Mouse (Mus musculus): ENCODE data around the gene Gm20388.
A peak's percentile ranks its signal among the peaks of the same experiment; 100 is the strongest.
"Not testable (repeated sequence)": the region's sequence is repeated elsewhere in the genome, so short reads cannot be mapped to it uniquely, and the experiment has no call there.

Gm20388 gene

DNA sequence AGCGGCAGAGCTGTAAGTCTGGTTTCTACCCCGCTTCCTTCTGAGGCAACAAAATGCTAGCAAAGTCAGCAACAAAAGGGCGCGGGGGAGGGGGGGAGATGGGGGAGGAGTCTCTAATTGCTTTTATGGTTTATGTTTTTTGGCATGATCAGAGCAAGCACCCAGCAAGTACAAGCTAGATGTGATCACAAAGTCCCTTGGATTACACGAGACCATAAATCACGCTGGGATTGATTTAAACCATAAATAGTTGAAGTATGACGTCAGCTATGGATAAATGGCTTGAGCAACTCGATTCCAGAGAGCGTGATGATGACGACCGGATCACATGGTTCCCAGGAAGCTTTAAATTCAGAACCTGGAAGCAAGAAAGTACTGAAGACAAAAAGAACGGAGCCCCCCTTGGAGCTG, 3720.2 kb downstream of the Gm20388 start:
- DNase-seq (ENCODE audit: low read depth, low spot score) = peak; percentile 49

DNA sequence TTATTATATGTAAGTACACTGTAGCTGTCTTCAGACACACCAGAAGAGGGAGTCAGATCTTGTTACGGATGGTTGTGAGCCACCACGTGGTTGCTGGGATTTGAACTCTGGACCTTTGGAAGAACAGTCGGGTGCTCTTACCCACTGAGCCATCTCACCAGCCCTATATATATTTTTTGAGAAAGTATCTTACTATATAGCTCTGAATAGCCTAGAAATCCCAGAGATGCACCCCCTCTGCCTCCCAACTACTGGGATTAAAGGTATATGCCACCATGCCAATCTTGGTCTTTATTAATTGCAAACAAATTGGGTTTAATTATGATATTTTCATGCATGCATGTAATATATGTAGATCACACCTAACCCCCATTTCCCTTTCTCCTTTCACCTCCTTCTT, 3721.1 kb downstream of the Gm20388 start:
- DNase-seq (ENCODE audit: low read depth, low spot score) = not testable (repeated sequence)

DNA sequence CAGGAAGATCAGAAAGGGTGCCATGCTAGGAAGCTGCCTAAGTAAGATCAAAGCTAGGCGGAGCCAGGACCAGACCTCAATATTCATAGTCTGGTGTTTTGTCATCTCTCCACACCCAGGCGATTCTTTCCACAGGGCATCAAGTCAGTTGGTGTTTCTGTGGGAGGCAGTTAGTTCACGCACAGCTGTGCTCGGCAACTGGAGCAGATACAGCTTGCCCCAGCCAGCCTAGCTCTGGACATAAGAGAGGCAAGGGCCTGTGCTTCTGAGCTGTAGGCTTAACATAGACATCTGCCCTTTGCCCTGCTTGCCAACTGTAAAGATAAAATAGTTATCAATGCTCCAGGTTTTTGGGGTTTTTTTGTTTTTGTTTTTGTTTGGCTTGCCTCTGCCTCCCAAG, 3721.6 kb downstream of the Gm20388 start:
- no peak for DNase-seq (ENCODE audit: low read depth, low spot score)

DNA sequence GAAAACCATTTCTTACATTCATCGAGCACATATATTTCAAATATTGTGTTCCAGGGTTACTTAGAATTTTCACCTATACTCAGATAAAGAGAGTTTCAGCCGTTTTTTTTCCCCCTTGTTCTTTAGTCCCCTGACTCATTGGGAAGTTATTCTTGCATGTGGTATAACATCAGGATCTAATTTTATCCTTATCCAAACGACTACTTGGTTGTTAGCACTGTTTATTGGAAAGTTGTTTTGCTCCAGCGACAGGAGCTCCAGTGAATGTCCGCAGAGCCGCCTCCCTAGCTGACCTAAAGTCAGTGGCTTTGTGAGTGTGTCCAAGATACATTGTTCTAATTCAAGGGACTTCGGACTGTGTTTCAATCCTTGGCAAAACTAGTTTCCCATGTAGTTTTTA, 3723.2 kb downstream of the Gm20388 start:
- DNase-seq (ENCODE audit: low read depth, low spot score) = no peak

DNA sequence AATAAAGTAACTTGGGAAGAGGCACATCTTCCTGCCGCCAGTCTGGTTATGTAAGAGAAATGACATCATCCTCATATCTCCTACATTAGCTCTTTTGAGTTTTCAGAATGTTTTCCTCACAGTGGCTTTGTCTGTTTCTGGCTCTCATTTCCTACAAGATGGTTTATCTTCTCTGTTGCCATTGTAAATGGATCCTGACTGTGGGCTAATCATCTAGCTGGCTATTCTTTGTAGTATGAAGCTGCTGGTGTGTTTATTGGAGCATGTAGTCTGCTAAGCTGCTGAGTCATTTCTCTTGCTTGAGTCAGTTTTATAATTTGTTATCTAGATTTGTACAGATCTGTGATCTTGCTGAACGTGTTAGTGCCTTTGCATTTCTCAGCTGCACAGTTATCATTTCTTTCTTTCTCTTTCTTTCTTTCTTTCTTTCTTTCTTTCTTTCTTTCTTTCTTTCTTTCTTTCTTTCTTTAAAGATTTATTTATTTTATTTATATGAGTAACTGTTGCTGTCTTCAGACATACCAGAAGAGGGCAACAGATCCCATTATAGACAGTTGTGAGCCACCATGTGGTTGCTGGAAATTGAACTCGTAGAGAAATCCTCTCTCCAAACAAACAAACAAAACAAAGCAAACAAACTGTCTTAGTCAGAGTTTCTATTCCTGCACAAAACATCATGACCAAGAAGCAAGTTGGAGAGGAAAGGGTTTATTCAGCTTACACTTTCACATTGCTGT, 3723.9 kb downstream of the Gm20388 start:
- DNase-seq (ENCODE audit: low read depth, low spot score) = peak; percentile 69

DNA sequence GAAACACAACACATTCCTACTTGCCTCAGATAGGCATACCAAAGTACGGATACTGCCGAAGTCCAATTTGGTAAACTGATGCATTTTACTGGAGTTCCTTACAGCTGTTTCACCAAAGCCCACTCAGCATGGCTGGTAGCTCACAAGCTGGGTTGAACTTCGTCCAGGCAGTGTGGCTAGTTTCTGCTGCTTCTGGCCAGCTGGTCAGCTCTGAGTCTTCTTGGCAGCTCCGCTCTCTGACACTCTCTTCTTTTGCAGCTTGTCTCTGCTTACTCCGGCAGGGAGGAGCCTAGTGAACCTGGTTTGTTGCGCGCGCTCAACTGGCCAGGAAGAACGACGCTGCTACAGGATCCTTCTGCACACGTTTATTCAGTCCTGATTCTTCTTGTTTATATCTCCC, 3725.0 kb downstream of the Gm20388 start:
- no peak for DNase-seq (ENCODE audit: low read depth, low spot score)

- peak; percentile 88 for DNase-seq (ENCODE audit: low read depth, low spot score)
Observed at GRCm38 (mm10) chr8:123643330-123644051, 3732.8 kb downstream of the Gm20388 start.

GRCm38 (mm10) chr8:123645229-123645628, 3734.6 kb downstream of the Gm20388 start:
- no peak for DNase-seq (ENCODE audit: low read depth, low spot score)

- no peak for DNase-seq (ENCODE audit: low read depth, low spot score)
Observed at GRCm38 (mm10) chr8:123648245-123649170, 3737.9 kb downstream of the Gm20388 start.

DNA sequence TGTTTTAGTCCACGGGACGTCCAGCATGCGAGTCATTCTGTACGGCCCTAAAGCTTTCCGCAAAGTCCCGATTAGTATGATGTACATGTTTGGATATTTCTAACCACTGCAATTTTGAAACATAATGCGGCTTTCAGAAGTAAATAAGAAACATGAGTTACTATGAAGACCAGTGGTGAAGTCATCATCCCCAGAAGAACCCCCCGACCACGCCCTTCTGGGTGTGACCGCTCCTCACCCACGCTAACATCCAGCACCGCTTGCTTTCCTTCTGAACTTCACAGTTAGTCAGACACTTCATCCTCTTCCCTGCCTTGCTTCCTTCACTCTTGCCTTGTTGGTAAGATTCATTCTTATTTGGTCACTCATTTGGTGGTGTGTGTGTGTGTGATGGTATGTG, 3738.8 kb downstream of the Gm20388 start:
- DNase-seq (ENCODE audit: low read depth, low spot score) = no peak

DNA sequence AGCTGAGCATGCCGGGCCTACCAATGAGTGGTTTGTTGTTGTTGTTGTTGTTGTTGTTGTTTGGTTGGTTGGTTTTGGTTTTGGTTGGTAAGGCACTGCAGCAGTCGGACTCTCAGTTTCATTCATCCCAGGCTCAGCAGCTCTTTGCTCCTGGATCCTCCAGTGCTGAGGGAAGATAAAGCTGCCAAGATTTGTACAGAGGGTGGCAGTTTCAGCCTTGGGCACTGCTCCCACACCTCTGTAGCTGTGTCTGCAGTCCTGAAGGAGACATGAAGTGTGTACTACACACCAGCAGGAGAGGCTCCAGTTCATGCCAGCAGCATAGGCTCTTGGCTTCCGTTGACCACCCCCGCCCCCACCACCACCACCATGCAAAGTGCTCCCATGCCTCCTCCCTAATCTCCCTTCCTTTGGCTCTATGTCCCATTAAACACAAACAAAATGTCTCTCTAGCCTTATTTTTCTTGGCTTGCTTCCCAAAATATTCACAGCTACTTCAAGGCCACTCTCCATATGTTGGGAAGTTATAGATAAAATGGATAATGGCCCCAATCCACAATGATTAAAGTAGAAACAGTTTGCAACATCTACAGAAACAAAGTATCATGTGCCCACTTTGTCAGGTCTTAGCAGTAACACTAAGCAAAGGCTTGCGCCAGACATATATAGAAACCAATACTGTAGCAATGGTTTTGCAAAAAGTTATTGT, 3740.9 kb downstream of the Gm20388 start:
- DNase-seq (ENCODE audit: low read depth, low spot score) = no peak

GRCm38 (mm10) chr8:123652641-123653040, 3742.0 kb downstream of the Gm20388 start:
- DNase-seq (ENCODE audit: low read depth, low spot score) = peak; percentile 45

DNA sequence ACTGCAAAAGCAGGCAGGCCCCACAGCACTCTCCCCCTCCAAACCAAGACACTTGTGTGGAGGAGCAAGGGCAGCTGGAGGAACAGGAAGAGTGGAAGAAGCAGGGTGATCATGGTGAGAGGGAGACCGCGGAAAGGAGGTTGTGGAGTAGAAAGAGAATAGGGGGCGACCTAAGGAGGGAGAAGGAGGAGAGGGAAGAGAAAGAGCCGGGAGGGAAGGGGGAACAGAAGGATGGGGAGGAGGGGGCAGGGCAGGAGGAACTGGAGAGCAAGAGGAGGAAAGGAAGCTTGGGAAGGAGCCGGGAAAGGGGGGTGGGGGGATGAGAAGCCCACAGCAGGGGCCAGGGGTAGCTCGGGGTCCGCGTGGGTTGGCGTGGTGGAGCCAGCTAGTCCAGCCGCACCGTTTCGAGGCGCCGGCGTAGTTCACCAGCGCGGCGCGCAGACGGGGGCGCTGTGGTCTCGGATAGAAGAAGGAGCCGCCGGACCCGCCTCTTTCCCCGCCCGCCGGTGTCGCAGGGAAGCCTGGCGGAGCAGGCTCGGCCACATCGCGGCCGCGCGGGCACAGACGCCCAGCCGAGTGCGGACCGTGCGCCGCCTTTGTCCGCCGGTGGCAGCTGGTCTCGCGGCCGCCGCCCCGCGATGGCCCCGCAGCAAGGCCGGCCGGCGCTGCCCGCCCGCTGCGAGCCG, 3742.8 kb downstream of the Gm20388 start, which contains the start of gene Rhou:
Rhou (plus strand) TSS at position 622 of the 686 bp plus-strand sequence.
- peak; percentile 95 for DNase-seq (ENCODE audit: low read depth, low spot score)

DNA sequence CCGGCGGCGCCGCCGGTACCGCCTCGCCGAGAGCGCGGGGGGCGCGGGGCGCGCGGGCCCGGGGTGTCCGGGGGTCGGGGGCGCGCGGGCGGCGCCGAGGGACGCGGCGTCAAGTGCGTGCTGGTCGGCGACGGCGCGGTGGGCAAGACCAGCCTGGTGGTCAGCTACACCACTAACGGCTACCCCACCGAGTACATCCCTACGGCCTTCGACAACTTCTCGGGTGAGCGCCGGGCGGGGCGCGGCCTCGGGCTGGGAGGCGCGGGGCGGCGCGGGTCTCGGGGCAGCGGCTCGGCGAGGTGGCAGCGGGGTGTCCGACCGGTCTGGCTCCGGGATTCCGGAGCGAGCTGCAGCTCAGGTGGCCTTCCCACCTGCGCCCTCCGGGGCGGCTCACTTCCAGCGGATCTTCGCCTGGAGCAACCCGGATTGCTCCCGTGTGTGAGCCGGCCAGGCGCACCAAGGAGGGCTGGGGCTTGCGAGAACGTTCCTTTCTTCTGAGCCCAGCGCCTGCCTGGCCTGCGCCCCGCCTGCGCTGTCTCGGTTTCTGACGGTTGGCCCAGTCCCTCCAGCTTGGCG, 3743.4 kb downstream of the Gm20388 start:
- DNase-seq (ENCODE audit: low read depth, low spot score) = peak; percentile 72

DNA sequence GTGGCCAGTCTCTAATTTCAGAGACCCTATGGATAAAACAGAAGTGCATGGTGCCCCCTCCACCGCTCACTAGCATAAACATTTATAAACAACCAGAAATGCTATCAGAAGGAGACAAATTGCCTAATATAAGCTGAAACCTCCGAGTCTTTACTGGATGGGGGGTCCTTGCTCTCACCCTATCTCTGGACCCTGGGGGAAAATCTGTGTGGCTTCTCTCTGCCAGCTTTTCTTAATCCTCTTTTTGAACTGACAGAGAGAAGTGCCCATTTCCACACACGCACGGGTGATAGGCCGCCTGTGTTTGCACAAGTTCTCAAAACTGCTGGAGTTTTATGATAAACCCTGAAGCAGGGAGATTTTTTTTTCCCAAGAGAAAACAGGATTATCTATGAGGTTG, 3744.1 kb downstream of the Gm20388 start:
- no peak for DNase-seq (ENCODE audit: low read depth, low spot score)

DNA sequence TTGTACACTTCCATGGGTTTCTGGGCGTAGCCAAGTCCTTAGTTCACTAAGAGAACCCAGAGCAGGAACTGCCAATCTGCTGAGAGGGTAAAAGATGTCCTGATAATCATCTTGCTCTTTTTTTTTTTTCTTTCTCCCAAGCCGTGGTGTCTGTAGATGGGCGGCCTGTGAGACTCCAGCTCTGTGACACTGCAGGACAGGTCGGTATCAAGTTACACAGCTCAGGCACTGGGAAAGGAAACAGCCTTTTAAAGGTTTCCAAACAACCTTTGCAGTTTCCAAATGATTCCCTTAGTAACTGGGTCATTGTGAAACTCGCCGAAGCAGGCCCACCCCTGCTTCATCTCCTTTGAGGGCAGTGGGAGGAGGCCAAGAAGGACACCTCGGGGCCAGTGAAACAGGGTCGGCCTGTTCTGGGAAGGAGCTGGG, 3744.7 kb downstream of the Gm20388 start:
- DNase-seq (ENCODE audit: low read depth, low spot score) = no peak

- DNase-seq (ENCODE audit: low read depth, low spot score) = no peak
Observed at GRCm38 (mm10) chr8:123657826-123658225, 3747.2 kb downstream of the Gm20388 start.

- DNase-seq (ENCODE audit: low read depth, low spot score) = no peak
Observed at GRCm38 (mm10) chr8:123659469-123660057, 3748.9 kb downstream of the Gm20388 start.

- DNase-seq (ENCODE audit: low read depth, low spot score) = no peak
Observed at GRCm38 (mm10) chr8:123661515-123661914, 3750.9 kb downstream of the Gm20388 start.

GRCm38 (mm10) chr8:123665580-123665979, 3754.9 kb downstream of the Gm20388 start:
- no peak for DNase-seq (ENCODE audit: low read depth, low spot score)
